Mouse (Mus musculus): ENCODE measurements at regions not wholly inside any gene's neighbourhood (a gene's known extent, or its start where the extent isn't known, plus 50 kb on each side); places are given as distances from the start of the nearest gene placed in this dataset.

DNA sequence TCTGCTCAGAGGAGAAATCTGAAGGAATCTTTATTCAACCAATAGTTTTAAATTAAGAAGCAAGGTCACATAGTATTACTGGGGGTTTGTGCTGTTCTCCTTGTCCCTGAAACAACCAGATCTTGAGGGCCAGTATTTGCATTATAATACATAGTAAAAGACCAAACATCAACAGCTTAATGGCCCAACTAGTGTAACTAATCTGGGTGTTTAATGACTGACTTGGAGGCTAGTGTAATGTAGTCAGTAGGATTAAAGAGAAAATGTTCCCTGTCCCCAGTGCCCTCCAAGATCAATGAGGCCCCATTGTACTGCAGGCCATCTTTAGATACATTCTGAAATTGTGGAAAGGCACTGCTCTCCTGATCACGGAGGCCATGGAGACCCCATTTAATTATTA, 768.2 kb upstream of the Steap1 start:
- no peaks in the 10 kb centered on the region for H3K27me3 ChIP-seq (ENCODE audit: control insufficient read depth, insufficient read depth, low read depth, low read length)
- no peak overlapping the region for H3K4me3 ChIP-seq (ENCODE audit: low read depth, low read length)
- ATAC-seq = no peak
- H3K9me3 ChIP-seq (replicated peaks; ENCODE audit: control insufficient read depth, low read length, poor library complexity, severe bottlenecking) = no peaks in the 10 kb centered on the region
- WGBS = 42% methylated on average over 1 of the region's 1 CpGs
- H3K9ac ChIP-seq (ENCODE audit: low read depth, low read length) = no peak overlapping the region
- H3K27ac ChIP-seq (ENCODE audit: low read length) = no peak overlapping the region
- no peak overlapping the region for H3K4me2 ChIP-seq (ENCODE audit: low read length)
- H3K36me3 ChIP-seq (ENCODE audit: control insufficient read depth, insufficient read depth, low read length) = no peaks in the 10 kb centered on the region
- no peaks in the 10 kb centered on the region for H3K4me1 ChIP-seq (ENCODE audit: control insufficient read depth, insufficient read depth, low read length)

DNA sequence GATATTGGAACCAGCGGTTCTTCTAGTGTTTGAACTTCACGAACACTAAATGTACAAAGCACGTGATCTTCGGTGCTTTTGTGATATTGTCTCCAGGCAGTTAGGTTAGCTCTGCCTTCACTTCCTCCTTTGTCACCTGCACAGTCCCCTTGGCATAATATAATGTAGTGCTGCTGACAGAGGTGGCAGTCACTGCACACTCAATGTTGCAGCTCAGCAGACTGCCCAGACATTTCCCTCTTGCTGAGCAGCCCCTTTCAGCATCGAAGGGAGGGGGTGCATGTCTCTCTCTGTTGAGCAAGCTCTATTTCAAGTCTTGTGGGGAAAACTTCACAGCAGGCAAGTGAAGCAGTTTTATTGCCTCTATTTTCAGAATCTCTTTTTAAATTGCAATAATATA, 731.7 kb upstream of the Steap1 start:
- H3K36me3 ChIP-seq (ENCODE audit: control insufficient read depth, insufficient read depth, low read length) = no peaks in the 10 kb centered on the region
- H3K9me3 ChIP-seq (replicated peaks; ENCODE audit: control insufficient read depth, low read length, poor library complexity, severe bottlenecking) = no peaks in the 10 kb centered on the region
- no peak overlapping the region for H3K4me3 ChIP-seq (ENCODE audit: low read depth, low read length)
- H3K9ac ChIP-seq (ENCODE audit: low read depth, low read length) = no peak overlapping the region
- peak; percentile 68; the same call in 1 of the 2 replicates for ATAC-seq
- WGBS = 60% methylated on average over 5 of the region's 5 CpGs
- no peak overlapping the region for H3K27ac ChIP-seq (ENCODE audit: low read length)
- no peak overlapping the region for H3K4me2 ChIP-seq (ENCODE audit: low read length)
- H3K4me1 ChIP-seq (ENCODE audit: control insufficient read depth, insufficient read depth, low read length) = no peaks in the 10 kb centered on the region
- no peaks in the 10 kb centered on the region for H3K27me3 ChIP-seq (ENCODE audit: control insufficient read depth, insufficient read depth, low read depth, low read length)

Data from midbrain, embryonic 16.5 days (tissue).